17 mouse cellular contexts compared by ENCODE assay signal in the genomic region with DNA sequence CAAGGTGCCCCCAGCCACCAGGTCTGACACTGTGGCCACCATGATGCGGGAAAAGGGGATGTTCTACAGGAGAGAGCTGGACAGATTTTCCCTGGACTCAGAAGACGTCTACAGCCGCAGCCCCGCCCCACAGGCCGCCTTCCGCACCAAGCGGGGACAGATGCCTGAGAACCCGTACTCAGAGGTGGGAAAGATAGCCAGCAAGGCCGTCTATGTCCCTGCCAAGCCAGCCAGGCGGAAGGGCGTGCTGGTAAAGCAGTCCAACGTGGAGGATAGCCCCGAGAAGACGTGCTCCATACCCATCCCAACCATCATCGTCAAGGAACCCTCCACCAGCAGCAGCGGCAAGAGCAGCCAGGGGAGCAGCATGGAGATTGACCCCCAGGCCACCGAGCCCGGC.
"Had no signal": no experiment of that assay in that cellular context is flagged by ENCODE, and none has a peak within 500 bp of the region (broad histone marks: within the 10 kb centered on the region; RNA-seq: fewer than 3 reads in every experiment).

No protein-coding gene starts in this region.

- H3K36me3 ChIP-seq: limb, embryonic 12.5 days; limb, embryonic 15.5 days had no signal

- H3K9me3 ChIP-seq: limb, embryonic 12.5 days; limb, embryonic 15.5 days had no signal

- DNase-seq: kidney, adult 8-10 months; kidney, postnatal 14 days; kidney, postnatal 4 days; liver, postnatal 0 days; lung, embryonic 14.5 days; midbrain, embryonic 14.5 days; right cerebral cortex, postnatal 4 days; thymus, adult 2 months; thymus, postnatal 14 days; thymus, postnatal 4 days had no signal

- H3K27me3 ChIP-seq: limb, embryonic 12.5 days had no signal

- H3K27ac ChIP-seq: limb, embryonic 12.5 days; limb, embryonic 15.5 days; liver, embryonic 14.5 days; macrophage; stomach, postnatal 0 days had no signal

- H3K4me3 ChIP-seq: limb, embryonic 12.5 days; limb, embryonic 15.5 days had no signal

- H3K4me2 ChIP-seq: limb, embryonic 12.5 days; limb, embryonic 15.5 days; liver, embryonic 11.5 days; lung, embryonic 14.5 days had no signal

- ATAC-seq: liver, postnatal 0 days; lung, postnatal 0 days had no signal

- H3K9ac ChIP-seq: limb, embryonic 12.5 days; limb, embryonic 15.5 days; liver, embryonic 14.5 days; liver, postnatal 0 days; lung, embryonic 14.5 days had no signal
